Mouse (Mus musculus) embryonic fibroblast, embryonic 13.5 days (primary cell): ENCODE results near the gene Lrrfip1.

ENCODE experiments used
- CTCF ChIP-seq: IDR thresholded peaks from 2 replicates; pipeline ENCODE4 v1.5.1; 2011; ENCODE audit warnings: mild to moderate bottlenecking, control low read depth, low read length, moderate library complexity, borderline replicate concordance; ENCODE audit not compliant: insufficient read depth
- POLR2A ChIP-seq: IDR thresholded peaks from 2 replicates; pipeline ENCODE4 v1.6.1; 2011; ENCODE audit warnings: low read depth, mild to moderate bottlenecking, control low read depth, low read length, moderate library complexity

DNA sequence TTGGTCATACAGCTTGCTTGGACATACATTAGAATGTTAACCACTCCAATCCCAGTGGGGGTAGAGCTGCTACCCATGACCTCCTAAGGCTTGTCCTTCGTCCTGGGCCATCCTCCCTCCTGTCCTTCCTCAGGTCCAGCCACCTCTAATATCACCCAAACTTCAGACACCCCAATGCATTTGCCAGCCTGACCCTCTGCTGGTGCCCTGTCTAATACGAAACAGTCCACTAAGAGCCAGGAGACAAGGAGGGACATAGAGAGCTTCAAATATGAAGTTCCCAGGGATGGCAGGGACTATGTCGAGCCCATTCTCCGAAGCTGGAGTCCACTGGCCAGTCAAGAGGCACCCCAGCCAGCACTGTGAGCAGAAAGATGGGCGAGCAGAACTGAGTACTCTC is 896 bp upstream of the Lrrfip1 start:
- TF ChIP-seq CTCF, result no peak
- TF ChIP-seq POLR2A, result no peak
